Mouse (Mus musculus): ENCODE data around the gene Car10.
A peak's percentile ranks its signal among the peaks of the same experiment; 100 is the strongest.

Car10 gene

DNA sequence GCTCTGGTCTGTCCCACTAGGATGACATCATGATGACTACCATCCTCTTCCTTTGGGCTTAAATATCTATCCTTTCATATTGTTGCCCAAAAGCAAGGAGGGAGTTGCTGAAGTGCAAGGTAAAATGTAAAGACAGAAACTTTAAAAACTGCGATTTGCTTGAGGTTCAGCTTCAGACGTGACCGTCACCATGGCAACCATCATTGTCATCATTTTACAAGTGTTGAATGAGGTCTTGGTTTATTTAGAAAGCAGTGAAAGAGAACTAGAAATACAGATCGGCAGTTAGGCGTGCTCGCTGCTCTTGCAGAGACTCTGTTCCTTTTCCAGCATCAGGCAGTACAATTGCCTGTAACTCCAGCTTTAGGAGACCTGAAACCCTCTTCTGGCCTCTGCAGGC lies 400.1 kb downstream of the Car10 start:
- DNase-seq (ENCODE audit: low spot score in 2 of 2), result no peak

DNA sequence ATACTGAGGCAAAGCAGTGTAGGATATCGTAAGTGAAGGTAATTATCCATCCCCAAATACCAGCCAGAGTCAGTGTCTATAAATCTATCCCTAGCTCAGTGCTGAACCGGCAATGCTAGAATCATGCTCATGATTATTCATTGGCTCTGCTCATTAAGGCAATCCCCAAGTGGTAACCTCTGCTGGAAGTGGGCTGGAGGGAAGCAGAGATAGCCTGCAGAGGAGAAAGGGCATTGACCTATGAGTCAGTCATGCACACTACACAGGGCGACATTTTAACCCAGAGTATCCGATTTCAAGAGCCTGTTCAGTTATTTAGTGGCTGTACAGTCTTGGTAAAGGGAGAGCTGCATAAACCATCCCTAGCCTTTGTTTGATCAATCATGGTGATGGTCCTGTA lies 402.6 kb downstream of the Car10 start:
- DNase-seq (ENCODE audit: low spot score in 2 of 2), result no peak

DNA sequence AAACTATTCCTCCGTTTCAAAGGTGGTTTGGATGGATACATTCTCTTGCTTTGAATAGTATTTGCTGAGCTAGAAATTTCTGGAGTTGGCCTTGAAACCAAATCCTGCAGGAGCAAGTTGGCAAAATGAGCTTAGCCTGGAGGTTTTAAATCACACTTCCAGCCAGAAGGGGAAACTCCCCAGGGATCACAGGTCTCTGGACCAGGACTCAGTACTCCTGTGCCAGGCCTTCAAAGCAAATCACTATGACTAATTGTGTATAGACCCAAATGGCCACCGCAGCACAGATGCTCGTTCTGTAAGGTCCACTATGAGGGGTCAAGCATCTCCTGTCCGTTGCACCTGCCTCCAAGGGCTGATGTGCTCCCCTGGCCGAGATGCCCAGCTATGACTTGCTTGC lies 403.8 kb downstream of the Car10 start:
- no peak for DNase-seq (ENCODE audit: low spot score in 2 of 2)

DNA sequence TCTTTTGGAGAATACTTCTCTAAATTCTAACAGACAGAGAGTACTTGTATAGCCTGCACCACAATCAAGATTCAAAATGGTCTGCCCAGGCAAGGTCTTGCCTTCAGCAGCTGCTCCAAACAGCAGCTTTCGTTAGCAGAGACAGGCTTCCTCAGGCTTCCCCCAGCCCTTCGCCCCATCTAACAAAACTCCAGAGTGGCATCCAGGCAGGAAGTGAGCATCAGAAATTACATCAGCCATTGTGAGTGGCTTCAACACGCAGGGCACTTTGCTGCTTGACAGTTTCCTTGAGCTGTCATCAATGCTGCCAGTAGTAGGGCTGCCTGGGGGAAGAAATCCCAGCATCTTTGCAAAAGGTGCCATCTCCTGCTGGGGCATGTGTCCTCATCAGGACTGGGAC lies 405.0 kb downstream of the Car10 start:
- DNase-seq (ENCODE audit: low spot score in 2 of 2), result no peak

DNA sequence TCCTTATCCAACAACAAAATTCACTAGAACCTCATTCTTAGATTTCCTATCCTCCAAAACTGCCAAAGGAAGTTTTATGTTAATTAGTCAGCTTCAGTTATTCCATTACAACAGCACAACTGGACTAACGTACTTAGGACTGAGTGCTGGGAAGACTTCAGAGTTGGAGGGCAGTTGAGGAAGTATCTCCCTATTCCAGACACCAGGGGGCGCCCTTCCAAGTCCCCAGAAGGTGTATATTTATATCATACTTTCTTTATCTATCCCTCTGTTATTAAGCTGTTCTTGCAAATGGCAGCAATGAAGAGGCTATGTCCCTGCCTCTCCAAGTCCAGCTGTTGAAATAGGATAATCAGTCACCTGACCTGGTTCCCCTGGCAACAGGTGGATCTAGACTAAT lies 405.6 kb downstream of the Car10 start:
- DNase-seq (ENCODE audit: low spot score in 2 of 2), result peak in 1 of 2 experiments; percentile 3

DNA sequence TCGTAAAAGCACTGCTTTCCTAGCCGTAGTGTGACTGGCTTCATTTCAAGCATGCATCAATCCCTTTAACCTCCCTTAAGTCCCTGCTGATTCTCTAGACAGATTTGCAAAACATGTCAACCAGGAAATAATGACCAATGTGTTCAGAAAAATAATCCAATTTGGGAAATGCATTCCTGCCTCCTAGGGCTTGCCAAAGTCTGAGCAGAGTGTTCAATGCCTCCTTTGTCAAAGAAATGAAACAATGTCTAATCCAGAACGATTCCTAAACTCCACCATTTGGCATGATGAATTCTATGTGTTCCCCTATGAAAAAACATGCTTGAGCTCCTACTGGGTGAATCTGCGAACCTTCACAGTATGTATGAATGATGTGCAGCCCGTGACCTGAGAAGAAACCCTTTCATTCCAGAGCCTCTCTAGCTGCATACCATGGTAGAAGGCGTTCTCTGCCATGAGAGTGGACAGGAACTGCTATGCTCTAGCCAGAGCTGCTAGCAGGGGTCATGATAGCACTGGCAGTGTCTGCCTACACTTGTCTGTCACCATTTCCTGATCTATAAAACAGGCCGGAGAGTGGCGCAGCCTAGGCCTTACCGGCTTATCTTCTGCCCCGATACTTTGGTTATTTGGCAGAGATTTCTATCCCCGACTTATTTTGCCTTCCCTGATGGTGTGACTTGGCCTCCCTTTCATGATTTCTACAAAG lies 411.9 kb downstream of the Car10 start:
- no peak for DNase-seq (ENCODE audit: low spot score in 2 of 2)

DNA sequence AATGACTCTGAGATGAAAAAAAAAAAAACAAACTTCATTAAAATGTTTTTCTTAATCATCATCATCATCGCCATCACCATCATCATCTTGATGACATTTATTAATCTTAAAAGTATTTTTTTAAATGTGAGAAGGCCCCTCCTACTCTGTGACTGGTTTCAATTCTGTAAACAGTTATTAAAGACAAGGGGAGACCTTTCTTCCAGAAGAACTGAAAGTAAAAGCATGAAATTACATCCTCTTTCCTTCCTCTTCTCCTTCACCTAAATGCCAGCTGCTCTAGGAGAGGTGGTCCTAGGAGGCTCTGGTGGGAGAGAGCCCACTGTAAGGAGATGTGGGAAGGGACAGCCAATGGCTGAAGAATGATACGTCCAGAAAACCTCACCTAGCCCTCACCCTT lies 415.0 kb downstream of the Car10 start:
- DNase-seq (ENCODE audit: low spot score in 2 of 2), result no peak

DNA sequence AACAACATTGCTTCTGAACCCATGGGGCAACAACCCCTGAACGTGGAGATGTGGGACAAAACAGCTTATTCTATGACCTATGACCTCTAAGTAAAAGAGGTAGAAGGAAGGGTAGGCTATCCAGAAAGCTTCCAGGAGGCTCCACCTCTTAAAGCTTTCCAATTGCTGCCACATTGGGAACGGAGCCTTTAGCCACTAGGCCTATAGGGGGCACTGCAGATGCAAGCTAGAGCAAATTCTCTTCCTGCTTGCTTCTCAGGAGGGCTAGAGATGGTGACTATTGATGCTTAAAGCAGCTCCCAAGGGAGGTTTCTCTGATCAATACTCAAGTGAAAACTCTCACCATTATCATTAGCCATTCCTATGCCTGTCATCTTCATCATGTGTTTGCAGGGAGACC lies 416.6 kb downstream of the Car10 start:
- no peak for DNase-seq (ENCODE audit: low spot score in 2 of 2)

DNA sequence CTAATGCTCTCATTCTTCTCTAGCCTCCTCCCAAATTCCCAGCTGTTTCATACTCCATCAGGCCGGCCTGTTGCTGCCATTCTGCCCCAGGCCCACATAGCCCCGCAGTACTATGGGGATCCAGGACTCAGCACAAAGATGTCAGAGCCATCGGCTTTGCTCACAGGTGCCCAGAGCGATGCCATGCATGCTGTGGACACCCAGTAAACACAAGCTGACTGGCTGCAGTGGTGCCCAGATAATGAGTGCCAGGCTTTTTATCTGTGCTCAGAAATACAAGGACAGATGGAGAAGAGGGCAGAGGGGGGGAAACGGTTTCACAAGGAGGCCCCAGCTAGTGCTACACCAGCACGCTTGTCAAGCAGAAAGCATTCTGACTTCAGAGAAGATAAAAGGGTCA lies 417.7 kb downstream of the Car10 start:
- no peak for DNase-seq (ENCODE audit: low spot score in 2 of 2)

DNA sequence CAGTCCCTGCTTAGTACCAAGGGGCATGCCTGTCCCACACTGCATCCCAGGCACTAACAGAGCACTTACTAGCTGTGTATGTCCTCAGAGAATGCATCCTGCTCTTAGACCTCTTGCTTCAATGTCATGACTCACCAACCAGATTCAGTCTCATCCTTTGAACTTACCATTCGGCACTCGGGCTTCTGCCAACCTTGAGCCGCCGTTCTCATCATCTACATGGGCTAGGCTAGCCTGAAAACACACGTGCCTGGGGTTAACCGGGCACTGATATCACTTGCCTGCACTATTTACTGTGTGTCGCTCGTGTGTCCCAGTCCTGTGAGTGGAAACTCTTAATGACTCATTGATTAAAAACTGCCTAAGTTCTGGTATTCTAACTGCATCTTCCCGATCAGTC lies 418.4 kb downstream of the Car10 start:
- DNase-seq (ENCODE audit: low spot score in 2 of 2), result no peak

DNA sequence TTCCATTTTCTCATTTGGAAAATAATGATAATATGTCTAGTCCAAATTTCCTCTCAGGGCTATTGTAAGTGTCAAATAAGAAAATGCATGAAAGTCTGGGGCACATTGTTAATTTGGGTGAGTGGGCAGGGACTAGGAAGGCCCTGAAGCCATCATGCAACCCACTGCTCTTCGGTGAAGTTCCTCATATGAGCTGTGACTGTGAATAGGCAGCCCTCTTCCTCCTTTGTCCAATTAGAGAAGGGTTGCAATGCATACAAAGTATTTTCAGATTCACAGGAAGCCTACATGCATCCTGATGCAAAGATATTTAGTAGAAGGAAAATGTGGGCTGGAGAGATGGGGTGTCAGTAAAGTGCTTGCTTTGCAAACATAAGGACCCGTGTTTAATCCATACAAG lies 419.1 kb downstream of the Car10 start:
- DNase-seq (ENCODE audit: low spot score in 2 of 2), result no peak

DNA sequence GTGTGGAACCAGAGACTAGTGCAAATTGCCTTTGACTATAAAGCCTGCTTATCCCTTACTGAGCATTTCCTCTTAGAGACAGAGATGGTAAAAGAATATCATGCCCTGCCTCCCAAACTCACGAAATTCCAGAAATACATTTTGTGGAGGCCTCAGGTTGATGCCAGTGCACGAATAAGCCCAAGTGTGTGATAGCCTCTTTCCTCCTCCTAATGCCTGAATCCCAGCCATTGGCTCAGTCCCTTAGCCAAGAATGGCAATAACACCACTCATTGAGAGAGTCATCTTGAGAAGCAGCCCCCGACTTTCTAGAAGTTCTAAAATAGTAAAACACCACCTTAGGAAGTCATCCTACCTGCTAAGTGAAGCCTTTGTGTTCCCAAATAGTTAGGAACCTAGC lies 424.7 kb downstream of the Car10 start:
- DNase-seq (ENCODE audit: low spot score in 2 of 2), result no peak

DNA sequence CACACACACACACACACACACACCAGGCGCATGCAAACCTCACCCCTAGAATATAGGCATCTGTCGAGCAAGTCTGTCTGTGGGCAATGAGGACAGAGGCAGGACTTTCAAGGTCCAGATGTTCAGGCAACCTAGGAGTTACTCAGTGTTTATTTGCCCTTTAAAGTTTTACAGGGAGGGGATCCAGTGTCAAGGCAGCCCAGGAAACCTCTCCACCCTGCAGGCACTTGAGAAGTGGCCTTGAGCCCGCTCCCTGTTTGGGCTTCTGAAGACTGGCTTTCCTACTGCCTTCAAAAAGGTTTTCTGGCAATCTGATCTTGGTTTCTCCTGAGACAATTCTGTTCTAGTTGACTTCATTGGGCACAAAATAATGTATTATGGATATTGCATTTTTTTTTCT lies 428.1 kb downstream of the Car10 start:
- no peak for DNase-seq (ENCODE audit: low spot score in 2 of 2)

DNA sequence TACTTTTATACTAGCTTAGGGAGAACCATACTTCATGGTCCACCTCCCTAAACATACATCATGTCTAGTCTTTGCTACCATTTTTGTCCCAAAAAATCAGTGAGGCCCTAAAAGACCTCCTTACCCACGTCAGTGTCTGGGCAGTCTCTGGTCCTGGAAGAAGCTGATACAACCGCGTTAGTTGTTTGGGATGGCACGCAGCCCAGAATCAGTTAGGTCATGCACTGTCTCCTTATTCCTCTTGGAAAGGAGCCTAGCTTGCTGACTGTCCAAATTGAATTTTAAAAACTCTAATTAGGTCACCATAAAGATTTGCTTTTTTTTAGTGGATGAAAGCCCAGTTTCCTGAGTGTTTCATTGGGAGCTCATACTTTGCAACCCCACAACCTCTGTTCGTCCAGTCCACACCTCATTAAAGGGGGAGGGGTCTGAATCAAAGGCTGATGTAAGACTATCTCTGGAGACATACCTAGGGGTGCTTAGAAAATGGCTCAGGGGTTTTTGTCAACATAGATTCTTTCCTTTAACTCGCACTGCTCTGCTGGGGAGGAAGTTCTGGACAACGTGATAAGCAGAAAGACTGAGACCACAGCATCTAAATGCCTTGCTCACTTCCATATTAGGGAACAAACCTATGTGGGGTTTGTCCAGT lies 433.3 kb downstream of the Car10 start:
- DNase-seq (ENCODE audit: low spot score in 2 of 2), result peak in 1 of 2 experiments; percentile 48

DNA sequence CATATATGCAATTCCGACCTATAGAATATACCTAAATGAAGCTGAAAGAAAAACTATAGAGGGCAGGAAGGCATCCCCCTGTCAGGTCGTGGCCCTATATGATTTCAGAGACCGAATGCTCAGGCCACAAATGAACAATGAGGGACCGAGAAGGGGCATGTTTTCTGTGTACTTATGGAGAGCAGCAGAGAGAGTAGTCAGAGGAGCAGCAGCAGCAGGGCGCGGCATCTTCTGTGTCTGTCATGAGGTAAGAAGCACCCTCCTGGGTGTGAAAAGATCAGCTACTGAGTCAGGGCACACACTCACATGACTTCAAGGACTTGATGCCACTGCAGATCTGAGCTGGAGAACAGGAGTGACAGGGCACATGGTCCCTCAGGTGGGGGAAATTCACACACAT lies 438.4 kb downstream of the Car10 start:
- DNase-seq (ENCODE audit: low spot score in 2 of 2), result no peak

DNA sequence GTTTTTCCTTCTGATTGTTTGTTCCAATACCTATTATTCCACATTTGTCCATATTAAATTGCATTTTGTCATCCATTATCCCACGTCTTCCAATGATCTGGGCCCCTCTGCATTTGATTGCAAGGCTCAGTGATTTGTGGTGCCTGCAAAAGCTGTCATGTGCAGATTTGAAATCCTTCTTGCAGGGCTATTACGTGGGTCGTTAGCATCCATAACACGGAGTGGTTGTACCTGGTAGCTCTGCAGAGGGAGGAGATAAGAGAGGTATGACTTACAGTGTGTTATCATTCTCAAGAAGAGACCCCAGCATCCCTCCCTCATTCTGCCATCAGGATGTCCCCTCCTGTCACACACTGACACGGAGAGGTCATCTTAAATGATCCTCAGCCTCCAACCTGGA lies 451.1 kb downstream of the Car10 start:
- no peak for DNase-seq (ENCODE audit: low spot score in 2 of 2)

DNA sequence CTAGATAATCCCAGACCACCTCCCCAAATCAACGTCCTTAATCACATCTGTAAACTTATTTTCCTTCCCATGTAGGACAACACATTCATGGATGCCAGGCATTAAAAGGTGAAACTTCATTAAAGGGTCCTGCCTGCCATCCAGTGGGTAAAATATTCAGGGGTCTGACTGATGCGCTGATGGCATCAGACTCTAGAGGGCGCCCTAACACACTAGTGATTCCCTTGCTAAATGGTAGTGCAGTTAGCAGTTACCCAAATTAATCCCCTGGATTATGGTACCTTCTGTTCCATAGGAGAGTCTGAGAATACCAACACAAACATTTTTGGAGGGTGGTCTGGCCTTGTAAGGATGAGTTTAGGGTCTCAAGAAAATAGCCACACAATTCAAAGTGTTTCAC lies 453.1 kb downstream of the Car10 start:
- DNase-seq (ENCODE audit: low spot score in 2 of 2), result no peak

DNA sequence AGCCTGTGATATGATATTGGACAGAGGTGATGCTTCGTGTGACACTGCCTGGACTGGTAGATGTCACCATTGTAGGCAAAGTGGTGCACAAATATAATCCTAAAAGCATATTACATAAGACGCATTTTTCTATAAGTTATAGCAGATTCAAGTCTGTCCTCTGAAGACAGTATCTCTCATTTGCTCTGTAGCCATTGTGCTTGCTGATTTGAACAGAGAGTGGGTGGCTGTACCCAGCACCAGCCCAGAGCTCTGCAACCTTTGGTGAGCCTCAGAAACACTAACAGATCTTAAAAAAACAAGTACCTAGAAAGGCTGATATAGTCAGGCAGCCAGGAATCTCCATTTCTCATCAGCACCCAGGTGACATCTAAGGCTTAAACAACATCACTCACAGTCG lies 461.3 kb downstream of the Car10 start:
- no peak for DNase-seq (ENCODE audit: low spot score in 2 of 2)

DNA sequence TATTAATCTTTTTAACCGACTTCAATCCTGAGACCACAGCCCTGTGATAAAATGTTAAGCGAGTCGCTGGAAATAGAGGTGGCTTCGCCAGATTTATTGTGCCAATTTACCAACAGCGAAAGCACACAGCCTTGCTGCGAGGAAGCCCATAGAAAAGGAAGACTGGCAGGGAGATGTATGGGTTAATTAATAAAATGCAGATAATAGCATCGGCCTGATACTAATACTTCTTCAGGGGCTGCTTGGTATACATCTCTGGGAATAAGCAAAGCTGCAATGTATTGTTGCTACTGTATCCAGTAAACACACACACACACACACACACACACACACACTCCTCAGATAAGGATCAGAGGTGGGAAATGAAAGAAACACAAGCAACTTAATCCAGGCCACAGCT lies 462.7 kb downstream of the Car10 start:
- DNase-seq (ENCODE audit: low spot score in 2 of 2), result no peak

DNA sequence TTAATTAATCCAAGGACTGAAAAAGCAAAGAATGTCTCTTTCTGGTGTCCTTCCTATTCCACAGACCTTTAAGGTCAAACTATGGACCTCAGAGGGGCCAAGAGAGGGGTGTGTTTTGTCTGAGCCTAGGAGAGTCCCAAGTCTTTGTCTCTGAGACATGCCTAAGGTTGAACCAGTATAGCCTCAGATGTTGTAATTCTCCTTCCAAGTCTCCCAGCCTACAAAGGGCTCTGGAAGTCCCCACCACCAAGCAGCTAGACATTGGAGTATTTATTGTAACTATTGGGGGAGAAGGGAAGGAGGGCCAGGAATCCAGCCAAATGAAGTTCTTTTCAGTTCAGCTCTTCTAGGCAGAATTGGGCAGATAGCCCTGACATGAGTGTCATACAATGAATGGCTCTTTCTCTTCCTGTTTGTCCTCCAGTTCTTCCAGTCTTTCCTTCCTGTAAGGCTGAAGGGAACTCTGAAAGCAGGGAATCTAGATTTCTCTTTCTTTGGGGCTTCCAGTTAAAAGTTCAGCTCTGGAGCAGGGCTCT lies 464.6 kb downstream of the Car10 start:
- no peak for DNase-seq (ENCODE audit: low spot score in 2 of 2)

DNA sequence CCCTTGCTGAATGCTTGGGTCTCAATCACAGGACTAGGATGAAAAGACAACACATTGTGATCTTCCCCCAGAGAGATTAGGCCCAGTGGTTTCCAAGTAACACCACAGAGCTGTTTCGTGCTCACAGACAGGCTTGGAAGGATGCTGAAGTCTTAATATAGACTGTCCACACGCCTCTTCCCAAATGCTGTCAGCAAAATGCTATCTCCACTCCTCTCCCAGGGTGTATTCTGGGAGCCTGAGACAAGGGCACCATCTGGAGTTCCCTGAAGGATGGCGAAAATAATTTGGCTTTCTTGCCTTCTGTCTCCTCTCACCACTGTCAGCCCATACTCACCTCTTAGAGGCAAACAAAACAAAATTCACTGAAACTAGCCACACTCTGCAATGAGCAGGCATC lies 467.9 kb downstream of the Car10 start:
- no peak for DNase-seq (ENCODE audit: low spot score in 2 of 2)

DNA sequence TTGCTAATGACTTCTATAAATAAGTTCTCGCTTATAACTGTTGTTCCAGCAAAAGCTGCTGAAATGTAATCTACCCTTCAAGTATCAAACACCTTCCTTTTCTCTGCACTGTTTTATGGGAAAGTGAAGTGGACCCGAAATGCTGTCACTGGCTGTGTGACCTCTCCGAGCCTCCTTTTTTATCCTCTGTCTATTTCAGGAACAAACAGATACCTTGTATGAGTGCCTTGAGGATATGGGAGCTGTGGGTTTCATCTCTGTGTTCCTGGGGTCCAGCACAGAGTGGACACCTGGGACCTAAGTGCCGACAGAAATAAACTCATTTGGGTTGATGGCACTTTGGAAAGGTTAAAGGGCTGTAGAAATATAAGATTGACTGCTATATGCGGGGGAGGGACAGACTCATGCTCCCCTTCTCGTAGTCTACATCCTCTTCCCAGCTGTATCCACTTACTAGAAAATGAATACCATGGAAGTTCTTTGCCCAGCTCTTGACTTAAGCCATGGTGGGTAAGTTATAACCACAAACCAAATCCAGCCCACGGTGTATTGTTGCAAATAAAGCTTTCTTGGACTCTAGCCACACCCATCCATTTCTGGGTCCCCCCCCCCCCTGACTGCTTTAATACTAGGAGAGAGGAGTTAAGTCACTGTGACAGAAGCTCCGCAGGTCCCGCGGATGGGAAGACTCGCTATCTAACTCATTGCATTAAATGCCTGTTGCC lies 474.3 kb downstream of the Car10 start:
- no peak for DNase-seq (ENCODE audit: low spot score in 2 of 2)

DNA sequence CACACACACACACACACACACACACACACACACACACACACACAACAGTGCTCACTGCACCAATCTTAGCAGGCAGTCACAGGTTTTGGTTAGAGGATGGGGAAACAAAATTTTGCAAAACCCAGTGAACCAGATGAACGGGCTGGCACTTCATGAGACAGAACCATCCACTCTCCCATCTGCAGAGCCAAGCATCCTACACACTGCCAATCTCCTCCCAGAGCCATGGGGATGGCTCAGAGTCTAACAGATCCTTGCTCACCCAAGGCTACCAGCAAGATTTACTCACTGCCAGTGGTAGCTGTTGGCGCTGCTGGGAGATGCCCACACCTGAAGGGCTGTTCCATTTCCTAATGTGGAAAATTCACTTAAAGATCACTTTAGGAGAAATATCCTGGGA lies 479.6 kb downstream of the Car10 start:
- DNase-seq (ENCODE audit: low spot score in 2 of 2), result no peak
